10 mouse cellular contexts compared by ENCODE assay signal in genomic region chr19:30065797-30066196, GRCm38 (mm10). TPM values are rescaled to one million over a fixed set of nuclear protein-coding genes. Genes with fewer than 3 reads are reported as not detected.
DNase-seq lines count a peak whose midpoint lies in the region.
"Had no signal": no experiment of that assay in that cellular context is flagged by ENCODE, and none has a peak within 500 bp of the region (broad histone marks: within the 10 kb centered on the region; RNA-seq: fewer than 3 reads in every experiment).

No protein-coding gene starts in this region.

- peak; percentile 31 for DNase-seq in layer of hippocampus, adult 11-12 months (ENCODE audit: low spot score)
- no peak for DNase-seq in layer of hippocampus, postnatal 14 days (ENCODE audit: low spot score in 2 of 2)
- DNase-seq in CD4-positive, CD25-positive, alpha-beta regulatory T cell, adult 2 months (ENCODE audit: low read depth, low spot score) = peak; percentile 23
- DNase-seq in NIH3T3 (ENCODE audit: low read depth) = peak; percentile 56
- peak; percentile 23 for DNase-seq in lung, postnatal 25 days (ENCODE audit: low spot score)
- no peak for DNase-seq in embryo, embryonic 10 days (ENCODE audit: low spot score)
- no peak for DNase-seq in cerebellum, adult 8-10 months
- DNase-seq: gastrocnemius, adult 2 months; kidney, adult 18-20 months; layer of hippocampus, postnatal 36 days had no signal

RNA-seq across cellular contexts. Expression of gene Uhrf2, which starts 35.5 kb away (rescaled TPM):
- 10 to 100 TPM; 50.8 to 55.8 TPM for total RNA-seq in layer of hippocampus, postnatal 14 days (2021)

Comparison
In these comparisons a context has a peak if more than half of its experiments do, and no peak if none do; other contexts are left out.
1. DNase-seq: peak in layer of hippocampus, adult 11-12 months (single experiment), CD4-positive, CD25-positive, alpha-beta regulatory T cell, adult 2 months (single experiment), NIH3T3 (single experiment) and lung, postnatal 25 days (single experiment); none in layer of hippocampus, postnatal 14 days (0 of 2), embryo, embryonic 10 days (single experiment) and cerebellum, adult 8-10 months (single experiment).